Mouse (Mus musculus) heart, postnatal 10 days (tissue): ENCODE results near the gene Alkal2. TPM values are rescaled to one million over a fixed set of nuclear protein-coding genes. Genes with fewer than 3 reads are reported as not detected.

Experiments used
- DNase-seq, 2 experiments: peaks; one replicate each; pipeline ENCODE4 v3.0.0; 2021
- intact Hi-C: fragments of 180-260 bp; cut with DNase I; formaldehyde crosslinking; loops from one replicate; pipeline ENCODE4 v1.15.1; 2025
- total RNA-seq, 2 experiments: library from RNA; stranded (reverse); gene quantifications; 2 replicates each; pipeline ENCODE4 v1.2.3; 2021

The Alkal2 gene
- total RNA-seq, 2 experiments from 2014 or later = 0.34 to 0.35 TPM

DNA sequence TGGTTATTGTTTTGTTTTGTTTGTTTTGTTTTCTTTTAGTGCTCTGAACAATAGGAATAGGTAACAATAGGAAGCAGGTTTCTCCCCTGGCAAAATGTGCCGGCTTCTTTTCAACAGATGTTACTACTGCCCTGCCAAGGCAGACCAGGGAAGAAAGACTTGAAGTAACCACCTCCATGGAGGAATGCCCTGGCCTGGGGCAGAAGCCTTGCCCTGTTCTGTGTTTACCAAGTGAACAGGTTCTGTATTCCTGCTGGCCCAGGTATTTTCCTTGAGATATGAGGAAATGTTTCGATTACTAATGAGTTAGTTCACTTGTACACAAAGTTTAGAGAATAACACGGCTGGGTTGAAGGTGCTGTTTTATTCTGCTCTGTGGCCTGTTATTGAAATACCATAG is 28.7 kb downstream of the Alkal2 start:
- intact Hi-C loops = no loop called here
- no peak for DNase-seq

DNA sequence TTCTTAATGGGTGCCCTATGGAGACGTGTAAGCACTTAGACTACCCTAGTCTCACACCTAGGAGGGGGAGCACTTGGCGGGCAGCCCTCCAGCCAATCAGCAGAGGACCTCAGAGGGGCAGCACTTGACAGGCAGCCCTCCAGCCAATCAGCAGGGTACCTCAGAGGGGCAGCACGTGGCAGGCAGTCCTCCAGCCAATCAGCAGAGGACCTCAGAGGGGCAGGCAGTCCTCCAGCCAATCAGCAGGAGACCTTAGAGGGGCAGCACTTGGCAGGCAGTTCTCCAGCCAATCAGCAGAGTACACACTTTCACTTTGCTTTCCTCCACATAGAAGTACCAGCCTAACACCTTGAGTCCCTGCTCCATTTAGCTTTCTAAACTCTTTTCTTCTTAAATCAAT is 38.3 kb downstream of the Alkal2 start:
- intact Hi-C loops = no loop called here
- DNase-seq = no peak

DNA sequence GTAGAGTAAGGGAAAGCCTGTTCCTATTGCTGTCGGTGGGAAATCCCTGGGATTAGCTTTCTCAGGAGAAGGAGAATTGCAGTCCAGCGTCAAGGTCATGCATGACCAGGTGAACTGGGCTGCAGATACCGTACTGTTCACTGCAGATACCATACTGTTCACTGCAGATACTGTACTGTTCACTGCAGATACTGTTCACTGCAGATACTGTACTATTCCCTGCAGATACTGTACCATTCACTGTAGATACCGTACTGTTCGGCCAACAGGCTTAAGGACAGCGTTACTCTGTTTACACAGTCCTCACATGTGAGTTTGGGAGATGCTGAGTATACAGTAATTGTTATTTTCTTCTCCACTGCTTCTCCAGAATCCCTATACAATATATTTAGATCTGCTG is 44.1 kb downstream of the Alkal2 start:
- no peak for DNase-seq
- intact Hi-C loops = no loop called here

DNA sequence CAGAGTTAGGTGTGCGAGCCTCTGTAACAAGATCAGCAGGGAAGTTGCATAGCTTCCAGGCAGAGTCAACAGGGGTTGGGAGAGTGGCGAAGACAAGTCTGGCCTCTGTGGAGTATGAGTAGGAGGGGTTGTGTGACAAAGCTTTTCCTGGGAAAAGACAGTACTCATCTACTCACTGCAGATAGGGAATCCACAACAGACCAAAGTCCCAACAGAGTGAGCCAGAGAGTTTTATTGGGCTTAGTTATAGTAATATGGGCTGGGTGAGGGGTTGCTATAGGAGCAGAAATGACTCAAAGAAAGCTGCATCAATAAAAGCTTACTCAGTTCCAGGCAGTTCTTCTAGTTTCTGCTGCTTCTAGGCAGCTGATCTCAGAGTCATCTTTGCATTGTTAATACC is 49.2 kb downstream of the Alkal2 start:
- intact Hi-C loops = no loop called here
- DNase-seq = no peak

DNA sequence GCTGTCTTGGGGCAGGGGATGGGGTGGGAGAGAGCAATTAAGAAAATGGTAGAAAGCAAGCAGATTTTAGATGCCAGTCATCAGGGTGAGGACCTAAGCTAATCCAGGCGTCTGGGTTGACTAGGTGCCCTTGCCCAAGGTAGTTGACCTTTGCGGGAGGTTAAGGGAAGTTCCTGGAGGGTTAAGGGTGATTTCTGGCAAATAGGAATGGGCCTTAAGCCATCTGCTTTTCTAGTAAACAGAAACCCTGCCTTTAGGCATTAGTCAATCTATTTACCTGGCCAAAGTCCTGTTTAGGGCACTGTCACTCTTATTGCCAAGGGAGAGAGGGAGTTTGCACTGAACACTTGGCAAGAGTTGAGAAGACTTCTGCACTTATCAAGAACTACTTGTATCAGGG is 52.8 kb downstream of the Alkal2 start:
- DNase-seq = no peak
- intact Hi-C loops = no loop called here

Other genes starting within 250 kb of the Alkal2 start
- 10 to 100 TPM; 43.1 to 44.8 TPM for gene Acp1, start 27.3 kb downstream of the Alkal2 start, total RNA-seq
- gene Sh3yl1, start 27.3 kb downstream of the Alkal2 start, total RNA-seq = 1 to 10 TPM; 2.6 to 2.8 TPM
- gene Fam110c, start 189.5 kb downstream of the Alkal2 start, total RNA-seq = under 1 TPM; 0.26 to 0.52 TPM